Comparison of ENCODE assay signal across 10 mouse cellular contexts in genomic region chrX:60718156-60718769, GRCm38 (mm10).
DNase-seq lines count a peak whose midpoint lies in the region; ATAC-seq and TF ChIP-seq lines count a peak whose summit lies in the region.
"Had no signal": no experiment of that assay in that cellular context is flagged by ENCODE, and none has a peak within 500 bp of the region (broad histone marks: within the 10 kb centered on the region; RNA-seq: fewer than 3 reads in every experiment).

No protein-coding gene starts in this region.

- H3K27ac ChIP-seq in liver, postnatal 0 days (ENCODE audit: low read depth) = no peak overlapping the region
- H3K27ac ChIP-seq in embryonic facial prominence, embryonic 13.5 days = no peak overlapping the region
- H3K27ac ChIP-seq in hindbrain, embryonic 15.5 days (replicated peaks) = no peak overlapping the region
- no peak overlapping the region for H3K27ac ChIP-seq in neural tube, embryonic 13.5 days (replicated peaks)

- H3K36me3 ChIP-seq in liver, postnatal 0 days (replicated peaks; ENCODE audit: insufficient read depth, low read length) = no peaks in the 10 kb centered on the region
- no peaks in the 10 kb centered on the region for H3K36me3 ChIP-seq in embryonic facial prominence, embryonic 13.5 days
- H3K36me3 ChIP-seq in hindbrain, embryonic 15.5 days = no peaks in the 10 kb centered on the region
- no peaks in the 10 kb centered on the region for H3K36me3 ChIP-seq in neural tube, embryonic 13.5 days

- intact Hi-C loops in left cerebral cortex, postnatal 10 days (cut with DNase I) = no loop called here

- H3K27me3 ChIP-seq in liver, postnatal 0 days (ENCODE audit: insufficient read depth, low read length) = no peaks in the 10 kb centered on the region
- H3K27me3 ChIP-seq in embryonic facial prominence, embryonic 13.5 days = peaks cover 11% of the 10 kb centered on the region
- H3K27me3 ChIP-seq in hindbrain, embryonic 15.5 days = no peaks in the 10 kb centered on the region
- no peaks in the 10 kb centered on the region for H3K27me3 ChIP-seq in neural tube, embryonic 13.5 days

- 0 out of 2 replicates have a peak overlapping the region, but pooled peaks have one; percentile 38 for H3K4me2 ChIP-seq in liver, postnatal 0 days (ENCODE audit: low read depth, low read length)
- H3K4me2 ChIP-seq in embryonic facial prominence, embryonic 13.5 days = peak overlapping the region; percentile 39
- peak overlapping the region; percentile 49 for H3K4me2 ChIP-seq in hindbrain, embryonic 15.5 days
- peak overlapping the region; percentile 46 for H3K4me2 ChIP-seq in neural tube, embryonic 13.5 days

- H3K4me1 ChIP-seq in liver, postnatal 0 days (ENCODE audit: insufficient read depth) = no peaks in the 10 kb centered on the region
- H3K4me1 ChIP-seq in embryonic facial prominence, embryonic 13.5 days = no peaks in the 10 kb centered on the region
- H3K4me1 ChIP-seq in hindbrain, embryonic 15.5 days (replicated peaks) = 0 out of 2 replicates have a peak, but pooled peaks cover 5% of the 10 kb centered on the region
- H3K4me1 ChIP-seq in neural tube, embryonic 13.5 days (replicated peaks) = peaks cover 15% of the 10 kb centered on the region; the same call in 1 of the 2 replicates

- no peak for TF ChIP-seq CTCF in liver, postnatal 0 days (IDR thresholded peaks at IDR 0.05; ENCODE audit: low read depth)

- no peak overlapping the region for H3K9ac ChIP-seq in liver, postnatal 0 days (replicated peaks)
- no peak overlapping the region for H3K9ac ChIP-seq in embryonic facial prominence, embryonic 13.5 days
- H3K9ac ChIP-seq in hindbrain, embryonic 15.5 days = no peak overlapping the region
- no peak overlapping the region for H3K9ac ChIP-seq in neural tube, embryonic 13.5 days

- TF ChIP-seq EP300 in liver, postnatal 0 days (IDR thresholded peaks at IDR 0.05; ENCODE audit: low read depth) = no peak

- 17% methylated on average over 11 of the region's 11 CpGs for WGBS in liver, postnatal 0 days (ENCODE audit: insufficient replicate concordance)
- 22% methylated on average over 11 of the region's 11 CpGs for WGBS in embryonic facial prominence, embryonic 13.5 days
- WGBS in hindbrain, embryonic 15.5 days = 23% methylated on average over 11 of the region's 11 CpGs
- 21% methylated on average over 11 of the region's 11 CpGs for WGBS in neural tube, embryonic 13.5 days

- DNase-seq in liver, postnatal 0 days = peak; percentile 11
- DNase-seq in liver = no peak
- no peak for DNase-seq in Muller cell, postnatal 12 days (ENCODE audit: inconsistent ontology term)
- DNase-seq in left cerebral cortex, postnatal 10 days (ENCODE audit: extremely low spot score in 1 of 2, low spot score in 2 of 2) = no peak
- DNase-seq: lung, postnatal 36 days had no signal

- no peaks in the 10 kb centered on the region for H3K9me3 ChIP-seq in liver, postnatal 0 days (ENCODE audit: low read length)
- H3K9me3 ChIP-seq in embryonic facial prominence, embryonic 13.5 days = no peaks in the 10 kb centered on the region
- H3K9me3 ChIP-seq in hindbrain, embryonic 15.5 days = no peaks in the 10 kb centered on the region
- no peaks in the 10 kb centered on the region for H3K9me3 ChIP-seq in neural tube, embryonic 13.5 days

- ATAC-seq in liver, postnatal 0 days = no peak; the same call in 1 of the 2 replicates
- no peak for ATAC-seq in embryonic facial prominence, embryonic 13.5 days (ENCODE audit: insufficient number of reproducible peaks, insufficient read depth, low FRiP score, low TSS enrichment, low read depth)
- ATAC-seq in hindbrain, embryonic 15.5 days (ENCODE audit: low FRiP score, low read depth) = 0 out of 2 replicates have a peak, but pooled peaks have one; percentile 6
- 0 out of 2 replicates have a peak, but pooled peaks have one; percentile 46 for ATAC-seq in neural tube, embryonic 13.5 days (ENCODE audit: low read depth)
- ATAC-seq: inflammation-experienced regulatory T-cells, adult 6 months; Patski had no signal

- no peak overlapping the region for H3K4me3 ChIP-seq in liver, postnatal 0 days (ENCODE audit: low read depth, low read length)
- H3K4me3 ChIP-seq in embryonic facial prominence, embryonic 13.5 days = no peak overlapping the region
- H3K4me3 ChIP-seq in hindbrain, embryonic 15.5 days = peak overlapping the region; percentile 23; the same call in 1 of the 2 replicates
- peak overlapping the region; percentile 18; the same call in 1 of the 2 replicates for H3K4me3 ChIP-seq in neural tube, embryonic 13.5 days

Comparison
In these comparisons a context has a peak if more than half of its experiments do, and no peak if none do; other contexts are left out.
1. ATAC-seq: peak in hindbrain, embryonic 15.5 days (single experiment) and neural tube, embryonic 13.5 days (single experiment); none in liver, postnatal 0 days (single experiment) and embryonic facial prominence, embryonic 13.5 days (single experiment).
2. H3K4me3 ChIP-seq: peak in hindbrain, embryonic 15.5 days (single experiment) and neural tube, embryonic 13.5 days (single experiment); none in liver, postnatal 0 days (single experiment) and embryonic facial prominence, embryonic 13.5 days (single experiment).
3. Peak in every context shown above with its lines, with median percentiles within 50 percentile points of each other: H3K4me2 ChIP-seq.